Mouse (Mus musculus): ENCODE measurements around the gene Dgcr6. TPM values are rescaled to one million over a fixed set of nuclear protein-coding genes. Genes with fewer than 3 reads are reported as not detected.

Gene Dgcr6
- total and polyA plus RNA-seq, 2 experiments = 45.3 to 103 TPM

DNA sequence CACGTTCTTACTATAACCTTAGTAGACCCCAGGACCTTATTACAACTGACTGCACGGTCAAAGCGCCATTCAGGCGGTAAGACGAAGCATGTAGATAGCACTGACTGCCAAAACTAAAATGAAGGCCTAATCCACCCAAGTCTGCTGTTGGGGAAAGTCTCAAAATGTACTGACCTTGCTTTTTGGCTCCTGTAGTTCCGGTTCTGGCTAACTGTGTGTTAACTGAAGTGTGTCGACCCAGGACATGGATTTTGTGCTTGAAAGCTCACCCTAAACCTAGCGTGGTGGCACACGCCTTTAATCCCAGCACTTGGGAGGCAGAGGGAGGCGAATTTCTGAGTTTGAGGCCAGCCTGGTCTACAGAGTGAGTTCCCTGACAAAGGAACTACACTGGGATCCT is 7.7 kb upstream of the Dgcr6 start:
- 84% methylated on average over 10 of the region's 10 CpGs for WGBS
- H3K27ac ChIP-seq (replicated peaks; ENCODE audit: insufficient read depth, low read depth, low read length) = no peak overlapping the region
- H3K27me3 ChIP-seq (ENCODE audit: control insufficient read depth, insufficient read depth, low read length) = no peaks in the 10 kb centered on the region
- no peak for DNase-seq (ENCODE audit: extremely low read depth, low read depth, low spot score)
- H3K9ac ChIP-seq (ENCODE audit: low read depth, low read length) = no peak overlapping the region
- no peak overlapping the region for H3K4me3 ChIP-seq (ENCODE audit: insufficient read depth, low read depth, low read length)
- no peaks in the 10 kb centered on the region for H3K36me3 ChIP-seq (ENCODE audit: control insufficient read depth, insufficient read depth, low read length)
- no peak for TF ChIP-seq CTCF (IDR thresholded peaks at IDR 0.05; ENCODE audit: low read depth, low read length)
- TF ChIP-seq POLR2A (IDR thresholded peaks at IDR 0.05; ENCODE audit: extremely low read depth, insufficient read depth, low read length) = no peak
- no peaks in the 10 kb centered on the region for H3K79me2 ChIP-seq (ENCODE audit: control insufficient read depth, insufficient read depth, low read length)
- H3K4me1 ChIP-seq (ENCODE audit: control insufficient read depth, insufficient read depth, low read length) = no peaks in the 10 kb centered on the region

DNA sequence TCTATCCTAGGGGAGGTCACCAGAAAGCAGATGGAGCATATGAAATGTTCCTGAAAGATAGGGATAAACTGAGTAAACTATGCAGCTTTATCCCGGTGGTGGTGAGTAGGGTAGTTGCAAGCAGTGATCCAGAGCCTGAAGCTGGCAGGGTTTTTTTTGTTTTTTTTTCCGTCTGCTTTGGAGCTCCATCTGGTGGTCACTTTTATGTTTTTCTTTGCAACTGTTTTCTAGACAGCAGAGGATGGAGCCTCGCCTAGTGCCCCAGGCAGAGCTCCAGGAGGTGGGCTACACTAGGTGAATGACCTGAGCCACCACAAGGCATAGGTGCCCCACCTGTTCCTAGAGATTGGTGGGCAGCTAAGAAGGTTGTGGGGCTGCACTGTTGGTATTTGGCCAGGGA is 5.0 kb upstream of the Dgcr6 start:
- no peaks in the 10 kb centered on the region for H3K27me3 ChIP-seq (ENCODE audit: control insufficient read depth, insufficient read depth, low read length)
- H3K4me1 ChIP-seq (ENCODE audit: control insufficient read depth, insufficient read depth, low read length) = no peaks in the 10 kb centered on the region
- no peak overlapping the region for H3K27ac ChIP-seq (replicated peaks; ENCODE audit: insufficient read depth, low read depth, low read length)
- no peaks in the 10 kb centered on the region for H3K36me3 ChIP-seq (ENCODE audit: control insufficient read depth, insufficient read depth, low read length)
- H3K9ac ChIP-seq (ENCODE audit: low read depth, low read length) = no peak overlapping the region
- no peak for DNase-seq (ENCODE audit: extremely low read depth, low read depth, low spot score)
- H3K79me2 ChIP-seq (ENCODE audit: control insufficient read depth, insufficient read depth, low read length) = no peaks in the 10 kb centered on the region
- H3K4me3 ChIP-seq (ENCODE audit: insufficient read depth, low read depth, low read length) = no peak overlapping the region
- WGBS = 1% methylated on average over 3 of the region's 3 CpGs
- TF ChIP-seq POLR2A (IDR thresholded peaks at IDR 0.05; ENCODE audit: extremely low read depth, insufficient read depth, low read length) (no peak), CTCF (IDR thresholded peaks at IDR 0.05; ENCODE audit: low read depth, low read length) (peak; percentile 39)

DNA sequence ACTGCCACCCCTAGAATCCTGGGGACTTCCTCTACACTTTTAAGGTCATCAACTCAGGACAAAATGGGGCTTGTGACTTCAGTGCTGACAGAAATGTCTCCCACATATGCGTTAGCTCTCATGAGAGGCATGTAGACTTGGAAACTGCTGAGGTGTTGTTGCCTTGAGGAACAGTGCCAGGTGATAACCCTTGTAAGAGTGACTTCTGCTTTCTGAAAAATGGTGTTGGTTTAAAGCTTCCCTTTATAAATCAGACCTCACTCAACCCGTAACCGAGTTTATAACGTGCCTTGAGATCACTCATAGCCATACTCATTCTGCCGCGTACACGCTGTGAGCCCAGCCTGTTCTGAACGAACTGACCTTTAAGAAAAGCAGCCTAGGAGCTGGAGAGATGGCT is 4.6 kb upstream of the Dgcr6 start:
- Histone ChIP-seq H3K27ac (replicated peaks; ENCODE audit: insufficient read depth, low read depth, low read length) (no peak overlapping the region), H3K4me1 (ENCODE audit: control insufficient read depth, insufficient read depth, low read length) (0 out of 2 replicates have a peak, but pooled peaks cover 2% of the 10 kb centered on the region), H3K27me3 (ENCODE audit: control insufficient read depth, insufficient read depth, low read length) (no peaks in the 10 kb centered on the region), H3K9ac (ENCODE audit: low read depth, low read length) (no peak overlapping the region), H3K79me2 (ENCODE audit: control insufficient read depth, insufficient read depth, low read length) (no peaks in the 10 kb centered on the region), H3K36me3 (ENCODE audit: control insufficient read depth, insufficient read depth, low read length) (no peaks in the 10 kb centered on the region), H3K4me3 (ENCODE audit: insufficient read depth, low read depth, low read length) (no peak overlapping the region)
- WGBS = 60% methylated on average over 8 of the region's 8 CpGs
- TF ChIP-seq CTCF (IDR thresholded peaks at IDR 0.05; ENCODE audit: low read depth, low read length) (no peak), POLR2A (IDR thresholded peaks at IDR 0.05; ENCODE audit: extremely low read depth, insufficient read depth, low read length) (no peak)
- DNase-seq (ENCODE audit: extremely low read depth, low read depth, low spot score) = no peak

DNA sequence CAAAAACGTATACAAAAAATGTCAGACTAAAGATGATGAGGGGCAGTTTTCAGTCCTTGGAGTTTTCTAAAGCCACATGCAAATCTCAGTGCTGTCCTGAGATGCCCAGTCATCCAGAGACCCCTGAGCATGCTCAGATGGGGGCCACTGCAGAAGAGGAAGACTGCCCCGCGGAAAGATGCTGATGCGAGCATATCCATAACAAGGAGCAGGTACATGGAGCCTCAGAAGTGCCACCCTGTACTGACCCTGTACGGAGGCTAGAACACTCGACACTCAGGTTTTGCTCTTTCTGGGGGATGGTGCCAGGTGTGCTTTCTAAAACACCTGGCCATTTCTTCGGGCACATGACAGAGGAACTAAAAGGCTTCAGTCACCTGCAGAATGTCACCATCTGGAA is 338 bp upstream of the Dgcr6 start:
- Histone ChIP-seq H3K79me2 (ENCODE audit: control insufficient read depth, insufficient read depth, low read length) (no peaks in the 10 kb centered on the region), H3K4me3 (ENCODE audit: insufficient read depth, low read depth, low read length) (no peak overlapping the region), H3K36me3 (ENCODE audit: control insufficient read depth, insufficient read depth, low read length) (no peaks in the 10 kb centered on the region), H3K27me3 (ENCODE audit: control insufficient read depth, insufficient read depth, low read length) (no peaks in the 10 kb centered on the region), H3K27ac (replicated peaks; ENCODE audit: insufficient read depth, low read depth, low read length) (no peak overlapping the region), H3K4me1 (ENCODE audit: control insufficient read depth, insufficient read depth, low read length) (0 out of 2 replicates have a peak, but pooled peaks cover 2% of the 10 kb centered on the region), H3K9ac (ENCODE audit: low read depth, low read length) (no peak overlapping the region)
- 48% methylated on average over 7 of the region's 7 CpGs for WGBS
- TF ChIP-seq POLR2A (IDR thresholded peaks at IDR 0.05; ENCODE audit: extremely low read depth, insufficient read depth, low read length) (no peak), CTCF (IDR thresholded peaks at IDR 0.05; ENCODE audit: low read depth, low read length) (no peak)
- DNase-seq (ENCODE audit: extremely low read depth, low read depth, low spot score) = no peak

DNA sequence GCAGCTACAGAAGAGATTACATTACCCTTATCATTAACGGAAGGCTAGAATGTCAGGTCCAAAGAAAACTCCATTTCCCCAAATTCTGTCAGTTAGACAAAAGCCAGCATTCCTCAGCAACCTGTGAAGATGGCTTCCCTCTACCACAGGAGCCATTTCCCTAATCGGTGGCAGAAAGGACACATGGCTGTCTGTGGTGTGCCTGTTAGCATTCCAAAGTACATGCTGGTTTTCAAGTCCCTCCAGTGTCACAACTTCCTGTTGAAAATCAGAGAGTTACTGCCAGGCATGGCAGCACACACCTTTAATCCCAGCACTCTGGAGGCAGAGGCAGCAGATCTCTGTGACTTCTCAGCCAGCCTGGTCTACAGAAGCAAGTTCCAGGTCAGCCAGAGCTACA is 3.6 kb downstream of the Dgcr6 start:
- whole genome bisulfite sequencing = 54% methylated on average over 2 of the region's 2 CpGs
- TF ChIP-seq CTCF (IDR thresholded peaks at IDR 0.05; ENCODE audit: low read depth, low read length) (no peak), POLR2A (IDR thresholded peaks at IDR 0.05; ENCODE audit: extremely low read depth, insufficient read depth, low read length) (no peak)

DNA sequence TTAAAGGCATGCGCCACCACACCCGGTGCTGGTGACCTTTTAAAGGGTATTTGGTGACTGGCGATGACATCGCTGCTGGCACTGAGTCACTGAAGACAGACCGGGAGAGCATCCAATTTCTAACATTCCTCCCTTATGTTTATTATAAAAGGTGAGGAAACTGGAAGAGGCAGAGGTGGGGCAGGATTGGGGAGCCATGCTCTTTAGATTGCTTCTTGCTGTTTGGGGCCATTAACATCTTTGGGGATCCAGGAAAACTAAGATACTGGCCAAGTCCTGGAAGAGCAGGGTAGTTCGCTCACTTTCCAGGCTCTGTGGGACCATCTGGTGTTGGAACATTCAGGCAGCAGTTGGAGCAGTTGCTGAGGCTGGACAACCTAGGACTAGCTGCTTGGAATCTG is 5.7 kb downstream of the Dgcr6 start:
- Histone ChIP-seq H3K9ac (ENCODE audit: low read depth, low read length) (no peak overlapping the region), H3K27me3 (ENCODE audit: control insufficient read depth, insufficient read depth, low read length) (no peaks in the 10 kb centered on the region), H3K36me3 (ENCODE audit: control insufficient read depth, insufficient read depth, low read length) (no peaks in the 10 kb centered on the region), H3K27ac (replicated peaks; ENCODE audit: insufficient read depth, low read depth, low read length) (no peak overlapping the region), H3K4me1 (ENCODE audit: control insufficient read depth, insufficient read depth, low read length) (no peaks in the 10 kb centered on the region), H3K79me2 (ENCODE audit: control insufficient read depth, insufficient read depth, low read length) (no peaks in the 10 kb centered on the region), H3K4me3 (ENCODE audit: insufficient read depth, low read depth, low read length) (no peak overlapping the region)
- no peak for DNase-seq (ENCODE audit: extremely low read depth, low read depth, low spot score)
- TF ChIP-seq CTCF (IDR thresholded peaks at IDR 0.05; ENCODE audit: low read depth, low read length) = no peak
- TF ChIP-seq POLR2A (IDR thresholded peaks at IDR 0.05; ENCODE audit: extremely low read depth, insufficient read depth, low read length) = no peak
- WGBS = 68% methylated on average over 6 of the region's 6 CpGs

More for the DNA sequence above, 3.6 kb downstream of the Dgcr6 start:
- no peak overlapping the region for H3K4me3 ChIP-seq (ENCODE audit: insufficient read depth, low read depth, low read length)
- 0 out of 2 replicates have a peak, but pooled peaks cover 2% of the 10 kb centered on the region for H3K4me1 ChIP-seq (ENCODE audit: control insufficient read depth, insufficient read depth, low read length)
- no peak overlapping the region for H3K27ac ChIP-seq (replicated peaks; ENCODE audit: insufficient read depth, low read depth, low read length)
- no peaks in the 10 kb centered on the region for H3K79me2 ChIP-seq (ENCODE audit: control insufficient read depth, insufficient read depth, low read length)
- H3K27me3 ChIP-seq (ENCODE audit: control insufficient read depth, insufficient read depth, low read length) = no peaks in the 10 kb centered on the region
- no peak overlapping the region for H3K9ac ChIP-seq (ENCODE audit: low read depth, low read length)
- no peak for DNase-seq (ENCODE audit: extremely low read depth, low read depth, low spot score)
- H3K36me3 ChIP-seq (ENCODE audit: control insufficient read depth, insufficient read depth, low read length) = no peaks in the 10 kb centered on the region
